9 mouse cellular contexts compared by ENCODE assay signal in genomic region chr17:10500795-10501432, GRCm38 (mm10).
A peak's percentile ranks its signal among the peaks of the same experiment; 100 is the strongest.
DNase-seq lines count a peak whose midpoint lies in the region; ATAC-seq and TF ChIP-seq lines count a peak whose summit lies in the region.
"Had no signal": no experiment of that assay in that cellular context is flagged by ENCODE, and none has a peak within 500 bp of the region (broad histone marks: within the 10 kb centered on the region; RNA-seq: fewer than 3 reads in every experiment).

No protein-coding gene starts in this region.

- no peaks in the 10 kb centered on the region for H3K9me3 ChIP-seq in CH12.LX (replicated peaks; ENCODE audit: low read length)
- H3K9me3 ChIP-seq in forebrain, embryonic 14.5 days (replicated peaks; ENCODE audit: control insufficient read depth, low read length): no peaks in the 10 kb centered on the region
- H3K9me3 ChIP-seq: stomach, embryonic 15.5 days had no signal

- peak; percentile 15; the same call in 1 of the 2 replicates for TF ChIP-seq CTCF in cerebellum, adult 2 months (IDR thresholded peaks at IDR 0.05; ENCODE audit: borderline replicate concordance, insufficient read depth, low read depth, low read length)
- TF ChIP-seq CTCF in CH12.LX (conservative IDR thresholded peaks at IDR 0.05 in 1 of 2, IDR thresholded peaks at IDR 0.05 in 1 of 2; ENCODE audit: low read depth in 2 of 2, low read length in 2 of 2): peak in 1 of 2 experiments; percentile 67; a peak in 3 of 4 replicates

- H3K4me1 ChIP-seq in cerebellum, adult 2 months (ENCODE audit: control insufficient read depth, insufficient read depth, low read length): no peaks in the 10 kb centered on the region
- peaks cover 0 to 13% of the 10 kb centered on the region in 2 experiments; a peak in 2 of 4 replicates for H3K4me1 ChIP-seq in CH12.LX (ENCODE audit: control insufficient read depth in 1 of 2, insufficient read depth in 2 of 2)
- H3K4me1 ChIP-seq in forebrain, embryonic 14.5 days (ENCODE audit: control insufficient read depth, insufficient read depth, low read length): no peaks in the 10 kb centered on the region
- H3K4me1 ChIP-seq: stomach, embryonic 15.5 days had no signal

- no peak overlapping the region for H3K4me3 ChIP-seq in cerebellum, adult 2 months (replicated peaks; ENCODE audit: insufficient read depth, low read depth, low read length)
- H3K4me3 ChIP-seq in CH12.LX (replicated peaks in 1 of 3; ENCODE audit: low read depth in 2 of 3, low read length in 2 of 3, poor library complexity in 1 of 3): no peak overlapping the region
- H3K4me3 ChIP-seq in forebrain, embryonic 14.5 days (ENCODE audit: low read depth, low read length): no peak overlapping the region
- H3K4me3 ChIP-seq: stomach, embryonic 15.5 days had no signal

- peak; percentile 54 for TF ChIP-seq RAD21 in CH12.LX (IDR thresholded peaks at IDR 0.05; ENCODE audit: low read depth, low read length)

- no peak for TF ChIP-seq POLR2A in cerebellum, adult 2 months (IDR thresholded peaks at IDR 0.05; ENCODE audit: borderline replicate concordance, insufficient read depth, low read length)
- TF ChIP-seq POLR2A in CH12.LX (IDR thresholded peaks at IDR 0.05; ENCODE audit: low read depth, low read length): no peak

- H3K9ac ChIP-seq in CH12.LX (ENCODE audit: insufficient read depth, low read depth): no peak overlapping the region
- no peak overlapping the region for H3K9ac ChIP-seq in forebrain, embryonic 14.5 days (ENCODE audit: low read length)
- H3K9ac ChIP-seq: stomach, embryonic 15.5 days had no signal

- no peaks in the 10 kb centered on the region for H3K27me3 ChIP-seq in cerebellum, adult 2 months (ENCODE audit: control insufficient read depth, insufficient read depth, low read length)
- no peaks in the 10 kb centered on the region for H3K27me3 ChIP-seq in CH12.LX (replicated peaks)
- H3K27me3 ChIP-seq in forebrain, embryonic 14.5 days (replicated peaks; ENCODE audit: control insufficient read depth, insufficient read depth, low read length): no peaks in the 10 kb centered on the region
- H3K27me3 ChIP-seq: stomach, embryonic 15.5 days had no signal

- H3K36me3 ChIP-seq in CH12.LX (replicated peaks in 1 of 2; ENCODE audit: control insufficient read depth in 1 of 2, insufficient read depth in 1 of 2, low read length in 1 of 2): no peaks in the 10 kb centered on the region
- no peaks in the 10 kb centered on the region for H3K36me3 ChIP-seq in forebrain, embryonic 14.5 days (ENCODE audit: control insufficient read depth, insufficient read depth, low read length)
- H3K36me3 ChIP-seq: stomach, embryonic 15.5 days had no signal

- H3K4me2 ChIP-seq in CH12.LX (ENCODE audit: insufficient read depth, low read depth, poor library complexity, severe bottlenecking): no peak overlapping the region
- no peak overlapping the region for H3K4me2 ChIP-seq in forebrain, embryonic 14.5 days (ENCODE audit: low read length)
- H3K4me2 ChIP-seq: stomach, embryonic 15.5 days had no signal

- 76% methylated on average over 12 of the region's 12 CpGs for WGBS in cerebellum, adult 2 months
- WGBS in forebrain, embryonic 14.5 days: 37% methylated on average over 12 of the region's 12 CpGs

- no peak for ATAC-seq in forebrain, embryonic 14.5 days

- dilution Hi-C loops in CH12.LX (cut with MboI; ENCODE audit: extremely low pct_ligation_motif_present, extremely low pct_unique_long_range_greater_than_20kb, low sequenced_read_pairs): no loop called here

- in situ Hi-C loops in CH12.LX (cut with MboI; ENCODE audit: low pct_ligation_motif_present, low pct_unique_long_range_greater_than_20kb, low sequenced_read_pairs): no loop called here

- no peak for TF ChIP-seq EP300 in CH12.LX (IDR thresholded peaks at IDR 0.05; ENCODE audit: low read length)

- no peak for DNase-seq in cerebellum, adult 2 months
- no peak for DNase-seq in cerebellum, postnatal 36 days
- peak; percentile 40 for DNase-seq in CH12.LX (ENCODE audit: extremely low read depth)
- DNase-seq in forelimb bud, embryonic 11.5 days (ENCODE audit: low read depth, low spot score): peak; percentile 43
- peak; percentile 64 to 79 for DNase-seq in lung, adult 18-20 months
- no peak for DNase-seq in left cerebral cortex, adult 18-20 months (ENCODE audit: low spot score in 2 of 2)
- DNase-seq in frontal cortex, postnatal 25 days (ENCODE audit: low spot score in 2 of 2): no peak
- no peak for DNase-seq in forebrain, embryonic 14.5 days (ENCODE audit: low spot score)

- H3K79me2 ChIP-seq in CH12.LX (replicated peaks; ENCODE audit: control insufficient read depth, extremely low read depth, insufficient read depth, poor library complexity, severe bottlenecking): no peaks in the 10 kb centered on the region

- H3K27ac ChIP-seq in cerebellum, adult 2 months (ENCODE audit: insufficient read depth, low read length): no peak overlapping the region
- no peak overlapping the region for H3K27ac ChIP-seq in CH12.LX (ENCODE audit: insufficient read depth, low read depth)
- no peak overlapping the region for H3K27ac ChIP-seq in forebrain, embryonic 14.5 days (ENCODE audit: low read depth, low read length)
- H3K27ac ChIP-seq: stomach, embryonic 15.5 days had no signal

TF ChIP-seq in CH12.LX, 34 proteins besides CTCF, POLR2A, EP300 and RAD21:
- TF ChIP-seq CHD1 (IDR thresholded peaks at IDR 0.05; ENCODE audit: low read depth, low read length) (no peak), ZNF384 (IDR thresholded peaks at IDR 0.05; ENCODE audit: low read depth, low read length) (peak; percentile 94), SMC3 (IDR thresholded peaks at IDR 0.05; ENCODE audit: low read depth, low read length) (peak; percentile 45)

Comparison
In these comparisons a context has a peak if more than half of its experiments do, and no peak if none do; other contexts are left out.
1. DNase-seq: peak in CH12.LX (single experiment), forelimb bud, embryonic 11.5 days (single experiment) and lung, adult 18-20 months (2 of 2); none in cerebellum, adult 2 months (0 of 2), cerebellum, postnatal 36 days (0 of 2), left cerebral cortex, adult 18-20 months (0 of 2), frontal cortex, postnatal 25 days (0 of 2) and forebrain, embryonic 14.5 days (single experiment).